Mouse (Mus musculus) adrenal gland (tissue): ENCODE measurements around the gene Lgr6.

Experiments
- intact Hi-C: fragments of 180-260 bp; cut with DNase I; formaldehyde crosslinking; loops from one replicate; pipeline ENCODE4 v1.15.1; 2025

Lgr6 gene

GRCm38 (mm10) chr1:135019087-135019774 lies 85.8 kb downstream of the Lgr6 start:
- intact Hi-C loops, result no loop called here

- intact Hi-C loops, result no loop called here
These were observed 87.4 kb downstream of the Lgr6 start for GRCm38 (mm10) chr1:135017656-135018015.

GRCm38 (mm10) chr1:135016907-135017655 lies 88.0 kb downstream of the Lgr6 start:
- intact Hi-C loops, result no loop called here

- intact Hi-C loops, result no loop called here
These were observed 90.1 kb downstream of the Lgr6 start for GRCm38 (mm10) chr1:135014921-135015445.

GRCm38 (mm10) chr1:135012472-135012871 lies 92.6 kb downstream of the Lgr6 start:
- intact Hi-C loops, result no loop called here

GRCm38 (mm10) chr1:135011912-135012311 lies 93.2 kb downstream of the Lgr6 start:
- intact Hi-C loops, result no loop called here

- intact Hi-C loops, result no loop called here
These were observed 95.2 kb downstream of the Lgr6 start for GRCm38 (mm10) chr1:135009833-135010232.

- intact Hi-C loops, result no loop called here
These were observed 99.4 kb downstream of the Lgr6 start for GRCm38 (mm10) chr1:135005696-135006095.

GRCm38 (mm10) chr1:135003346-135003745 lies 101.7 kb downstream of the Lgr6 start:
- intact Hi-C loops, result no loop called here

GRCm38 (mm10) chr1:135000527-135000926 lies 104.5 kb downstream of the Lgr6 start:
- intact Hi-C loops, result no loop called here

- intact Hi-C loops, result no loop called here
These were observed 106.8 kb downstream of the Lgr6 start for GRCm38 (mm10) chr1:134998231-134998630.

GRCm38 (mm10) chr1:134997568-134997967 lies 107.5 kb downstream of the Lgr6 start:
- intact Hi-C loops, result no loop called here

GRCm38 (mm10) chr1:134996471-134996870 lies 108.6 kb downstream of the Lgr6 start:
- intact Hi-C loops, result no loop called here

- intact Hi-C loops, result no loop called here
These were observed 109.1 kb downstream of the Lgr6 start for GRCm38 (mm10) chr1:134995954-134996353.

- intact Hi-C loops, result no loop called here
These were observed 109.6 kb downstream of the Lgr6 start for GRCm38 (mm10) chr1:134995437-134995836.

- intact Hi-C loops, result no loop called here
These were observed 110.3 kb downstream of the Lgr6 start for GRCm38 (mm10) chr1:134994739-134995138.

- intact Hi-C loops, result no loop called here
These were observed 112.9 kb downstream of the Lgr6 start for GRCm38 (mm10) chr1:134992046-134992645.

- intact Hi-C loops, result loop anchor here (1.0 kb wide), 1 partner anchor 116 kb away; the partner anchor contains the start of gene Lgr6
These were observed 115.7 kb downstream of the Lgr6 start for GRCm38 (mm10) chr1:134989372-134989771.

- intact Hi-C loops, result no loop called here
These were observed 117.1 kb downstream of the Lgr6 start for GRCm38 (mm10) chr1:134987962-134988341.

GRCm38 (mm10) chr1:134987173-134987961 lies 117.7 kb downstream of the Lgr6 start:
- intact Hi-C loops, result no loop called here

- intact Hi-C loops, result no loop called here
These were observed 132.2 kb downstream of the Lgr6 start for GRCm38 (mm10) chr1:134972920-134973319.
